Mouse (Mus musculus) lung, adult 2 months (tissue): ENCODE data around the gene Fbxo3.

ENCODE experiments used
- CTCF ChIP-seq: fragments of 200-500 bp; IDR thresholded peaks from 2 replicates; pipeline ENCODE4 v1.5.1; 2011; ENCODE audit warnings: mild to moderate bottlenecking, low read length, control low read depth; ENCODE audit not compliant: insufficient read depth
- POLR2A ChIP-seq: fragments of 200-500 bp; IDR thresholded peaks from 2 replicates; pipeline ENCODE4 v1.6.1; 2011; ENCODE audit warnings: low read depth, mild to moderate bottlenecking, control low read depth, low read length, borderline replicate concordance; ENCODE audit errors: extremely low read depth

- TF ChIP-seq CTCF: no peak
- TF ChIP-seq POLR2A: no peak
These were observed 1.6 kb downstream of the Fbxo3 start for GRCm38 (mm10) chr2:104029074-104029473.
